Mouse (Mus musculus) layer of hippocampus, adult 8-10 months (tissue): ENCODE measurements around the gene Synm. TPM values are rescaled to one million over a fixed set of nuclear protein-coding genes. Genes with fewer than 3 reads are reported as not detected.

Source experiments
- DNase-seq, 2 experiments: peaks; one replicate each; pipeline ENCODE4 v3.0.0; 2022; ENCODE audit warnings: low spot score in 2 of 2
- total RNA-seq, 4 experiments: library from RNA; stranded (reverse); gene quantifications; 2 replicates each; pipeline ENCODE4 v1.2.4; 2022

Gene Synm
- total RNA-seq: 10 to 100 TPM; 19.7 to 21.7 (median 20.6) TPM

DNA sequence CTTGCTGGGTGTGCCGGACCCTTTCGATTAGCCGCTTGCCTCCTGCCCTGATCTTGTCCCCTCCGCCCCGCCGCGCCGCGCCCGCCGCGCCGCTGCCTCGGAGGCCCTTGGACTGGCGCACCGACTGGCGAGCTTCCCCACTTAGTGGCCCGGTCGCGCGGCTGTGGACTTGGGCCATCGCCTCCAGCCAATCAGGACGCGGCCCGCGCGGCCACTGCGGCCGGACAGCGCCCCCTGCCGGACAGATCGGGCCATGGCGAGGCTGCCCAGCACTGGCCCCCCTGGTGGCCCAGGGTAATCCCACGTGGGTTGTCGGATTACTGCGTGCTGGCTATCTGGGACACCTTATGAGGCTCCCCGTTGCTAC lies at the start of gene Synm:
Gene Synm, minus strand, starts transcription at position 114 of the 367 bp plus-strand sequence.
- peak; percentile 77 to 91 for DNase-seq

DNA sequence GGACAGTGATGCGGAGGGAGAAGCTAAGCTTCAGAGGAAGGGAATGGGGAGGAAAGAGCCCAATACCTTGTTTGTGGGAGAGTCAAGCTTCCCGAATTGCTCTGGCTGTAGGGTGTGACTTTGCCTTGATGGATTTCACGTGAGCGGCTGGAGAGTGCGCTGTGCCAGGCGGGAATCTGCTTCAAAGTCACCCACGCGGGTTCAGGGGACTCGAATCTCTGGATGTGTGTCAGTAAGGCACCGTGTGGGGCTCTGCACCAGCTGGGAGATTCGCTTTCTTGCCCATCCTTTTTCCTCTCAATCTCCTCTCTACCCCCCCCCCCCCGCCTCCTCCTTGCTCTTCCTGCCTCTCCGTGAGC lies 44.3 kb upstream of the Synm start:
- no peak for DNase-seq

GRCm38 (mm10) chr7:67803015-67803856 lies 43.7 kb upstream of the Synm start:
- DNase-seq: peak; percentile 33 to 74

- DNase-seq: no peak
These were observed 41.5 kb upstream of the Synm start for GRCm38 (mm10) chr7:67801022-67801421.

DNA sequence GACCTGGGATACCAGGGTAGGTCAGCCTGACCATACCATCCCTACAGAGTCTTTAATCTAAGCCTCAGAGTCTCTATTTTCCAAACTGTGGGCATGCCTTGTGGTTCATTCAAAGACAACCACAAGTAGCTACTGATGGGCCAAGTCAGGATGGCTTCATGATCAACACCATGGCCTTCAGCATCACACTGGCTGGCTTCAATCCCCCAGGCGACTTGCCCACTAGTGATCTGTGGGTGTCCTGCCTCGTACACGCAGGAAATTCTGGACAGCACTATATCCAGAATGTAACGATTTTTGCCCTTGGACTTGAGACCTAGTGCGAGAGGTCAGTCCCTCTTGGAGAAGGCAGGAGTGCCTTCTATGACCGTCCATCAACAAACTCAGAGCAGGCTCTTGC lies 41.0 kb upstream of the Synm start:
- no peak for DNase-seq

- DNase-seq: no peak
These were observed 38.9 kb upstream of the Synm start for GRCm38 (mm10) chr7:67798476-67798875.

DNA sequence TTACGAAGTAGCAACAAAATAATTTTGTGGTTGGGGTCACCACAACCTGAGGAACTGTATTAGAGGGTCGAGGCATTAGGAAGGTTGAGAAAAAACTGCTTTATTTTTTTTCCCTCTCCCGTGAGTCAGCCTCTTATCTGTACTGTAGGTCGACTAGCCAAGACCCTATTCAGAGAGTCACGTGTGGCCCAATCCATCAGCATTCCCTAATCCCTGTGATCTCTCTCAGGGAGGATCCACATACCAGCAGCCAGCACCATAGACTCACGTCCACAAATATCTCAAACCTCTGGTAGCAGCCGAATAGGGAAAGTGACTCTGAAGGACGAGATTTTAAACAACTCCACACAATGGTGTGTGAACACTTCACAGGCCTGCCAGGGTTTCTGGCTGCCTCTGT lies 37.5 kb upstream of the Synm start:
- no peak for DNase-seq

DNA sequence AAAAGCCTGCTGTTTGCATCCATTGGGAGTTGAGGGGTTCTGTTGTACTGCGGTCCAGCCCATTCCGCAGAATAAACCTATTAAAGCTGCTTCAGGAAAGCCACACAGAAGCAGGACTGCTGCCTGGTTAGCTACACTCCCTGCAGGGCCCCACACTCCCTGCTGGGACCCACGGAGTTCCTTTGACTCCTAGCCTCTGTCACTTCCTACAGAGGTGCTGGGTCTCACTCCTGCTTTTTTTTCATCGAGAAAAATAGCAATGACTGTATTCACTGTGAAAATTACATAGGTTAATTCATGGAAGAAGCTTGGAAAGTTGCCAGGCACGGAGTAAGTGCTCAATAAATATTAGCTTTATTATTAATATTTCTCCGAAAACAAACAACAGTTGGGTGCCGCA lies 33.9 kb upstream of the Synm start:
- no peak for DNase-seq

GRCm38 (mm10) chr7:67791256-67791655 lies 31.7 kb upstream of the Synm start:
- DNase-seq: no peak

DNA sequence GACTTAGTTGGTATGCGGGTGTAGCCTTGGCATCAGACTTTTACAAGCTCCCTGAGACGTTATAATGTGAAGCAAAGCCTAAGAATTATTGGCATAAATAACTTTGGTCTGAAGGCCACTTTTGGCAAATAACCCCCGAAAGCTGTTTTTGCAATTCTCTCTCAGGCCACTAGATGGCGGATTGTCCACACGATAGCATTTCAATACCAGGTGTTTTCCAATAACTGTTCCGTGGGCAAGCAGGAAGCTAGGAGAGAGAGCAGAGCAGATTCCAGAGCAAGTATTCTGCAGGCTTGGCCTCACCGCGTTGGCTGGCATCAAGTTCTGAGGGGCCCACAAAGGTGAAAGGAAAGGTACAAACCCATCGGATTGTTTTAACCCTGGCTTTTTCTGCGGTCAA lies 29.2 kb upstream of the Synm start:
- peak; percentile 48 to 72 for DNase-seq

- no peak for DNase-seq
These were observed 28.3 kb upstream of the Synm start for GRCm38 (mm10) chr7:67787861-67788260.

DNA sequence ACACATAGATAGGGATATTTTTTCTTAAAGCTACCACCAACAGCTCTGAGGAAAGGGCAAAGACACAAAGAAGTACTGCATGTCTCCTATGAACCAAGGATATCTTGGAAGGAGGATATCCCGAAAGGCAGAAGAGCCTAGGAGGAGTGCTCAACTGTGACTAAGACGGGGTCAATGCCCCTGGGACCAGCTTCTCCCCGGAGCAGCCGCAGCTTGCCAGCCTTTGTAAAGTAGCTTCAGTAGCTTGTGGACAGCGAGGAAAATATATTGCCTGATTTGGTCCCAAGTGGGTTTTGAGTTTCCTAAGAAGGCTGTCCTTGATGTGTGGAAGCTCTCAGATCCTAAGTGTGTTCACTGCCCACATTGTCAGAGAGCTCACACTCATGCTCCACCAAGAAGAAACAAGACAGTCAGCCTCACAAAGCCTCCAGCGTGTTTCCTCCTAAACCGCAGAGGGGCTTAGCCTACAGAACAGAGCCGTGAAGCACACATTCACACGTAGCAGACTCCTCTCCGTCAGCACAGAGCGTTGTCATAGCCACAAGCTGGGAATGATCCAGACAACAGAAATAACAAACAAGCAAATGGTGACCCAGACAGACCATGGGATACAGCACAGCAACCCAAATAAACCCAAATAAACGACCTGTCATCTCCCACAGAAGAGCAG lies 17.2 kb upstream of the Synm start:
- DNase-seq: no peak

GRCm38 (mm10) chr7:67775623-67776022 lies 16.1 kb upstream of the Synm start:
- DNase-seq: no peak

- DNase-seq: no peak
These were observed 12.7 kb upstream of the Synm start for GRCm38 (mm10) chr7:67772231-67772630.

DNA sequence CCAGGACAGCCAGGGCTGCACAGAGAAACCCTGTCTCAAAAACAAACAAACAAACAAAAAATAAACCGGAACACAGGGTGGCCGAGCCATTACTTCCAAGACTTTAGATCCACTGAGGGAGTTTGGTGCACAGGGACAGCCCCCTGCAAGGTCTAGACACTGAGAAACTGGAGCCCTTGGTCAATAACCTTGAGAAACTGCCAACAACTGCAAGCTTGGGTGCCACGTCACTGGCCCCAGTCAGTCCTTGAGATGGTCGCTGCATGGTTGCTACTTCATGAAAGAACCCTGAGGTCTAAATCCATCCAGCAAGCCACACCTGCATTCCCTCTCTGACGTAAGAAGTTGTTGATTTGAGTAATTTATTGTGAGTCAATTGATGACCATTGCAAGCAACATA lies 9.9 kb upstream of the Synm start:
- no peak for DNase-seq

- DNase-seq: no peak
These were observed 8.6 kb upstream of the Synm start for GRCm38 (mm10) chr7:67768125-67768524.

DNA sequence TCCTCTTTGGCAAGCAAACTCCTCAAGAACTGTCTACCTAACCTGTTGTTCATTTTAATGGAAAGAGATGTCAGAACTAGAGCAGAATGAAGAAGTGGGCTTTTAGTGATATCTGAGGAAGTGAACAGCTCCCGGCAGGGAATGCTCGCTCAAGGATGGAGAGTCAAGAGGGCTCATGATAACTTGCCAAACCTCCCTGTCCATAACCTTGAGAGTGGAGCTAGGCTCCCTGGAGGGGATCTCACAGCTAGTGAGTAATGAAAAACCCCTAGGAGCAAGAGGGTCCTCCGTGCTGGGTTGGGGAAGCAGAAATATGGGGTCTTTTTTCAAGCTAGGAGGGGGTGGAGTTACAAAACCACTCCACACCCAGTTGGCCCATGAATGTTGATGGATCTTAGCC lies 4.1 kb upstream of the Synm start:
- no peak for DNase-seq

DNA sequence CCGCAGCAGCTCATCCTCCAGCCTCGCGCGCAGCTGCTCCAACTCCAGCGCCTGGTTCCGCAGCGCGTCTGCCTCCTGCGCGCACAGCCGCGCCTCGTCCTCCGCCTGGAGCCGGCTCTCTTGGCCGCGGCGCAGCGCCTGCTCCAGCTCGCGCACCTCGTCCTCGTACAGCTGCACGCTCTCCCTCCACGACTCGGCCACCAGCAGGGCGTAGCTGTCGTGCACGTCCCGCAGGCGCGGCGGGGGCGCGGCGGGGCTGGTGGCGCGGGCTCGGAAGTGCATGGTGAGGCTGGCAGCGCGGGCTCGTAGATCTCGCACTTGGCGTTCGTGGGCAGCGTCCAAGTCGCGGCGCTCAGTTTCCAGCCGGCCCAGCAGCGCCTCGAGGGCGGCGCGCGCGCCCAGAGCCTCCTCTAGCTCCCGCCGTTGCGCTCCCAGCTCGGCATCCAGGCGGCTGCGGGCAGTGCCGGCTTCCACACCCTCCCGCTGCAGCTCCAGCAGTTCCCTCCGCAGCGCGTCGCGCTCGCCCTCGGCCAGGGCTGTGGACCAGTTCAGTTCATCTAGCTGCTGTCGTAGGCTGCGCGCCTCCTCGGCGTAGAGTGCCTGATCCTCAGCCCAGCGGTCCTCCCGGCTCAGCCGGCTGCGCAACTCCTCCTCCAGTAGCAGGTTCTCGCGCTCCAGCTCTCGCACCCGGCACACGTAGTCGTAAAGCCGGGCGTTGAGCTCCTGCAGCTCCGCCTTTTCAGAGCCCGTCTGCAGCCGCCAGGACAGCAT lies 499 bp downstream of the Synm start:
- DNase-seq: peak; percentile 52 to 72

GRCm38 (mm10) chr7:67758506-67758857 lies 1.1 kb downstream of the Synm start:
- peak in 1 of 2 experiments; percentile 23 for DNase-seq

GRCm38 (mm10) chr7:67756636-67757035 lies 2.9 kb downstream of the Synm start:
- DNase-seq: no peak

GRCm38 (mm10) chr7:67755366-67755765 lies 4.2 kb downstream of the Synm start:
- DNase-seq: no peak

GRCm38 (mm10) chr7:67754606-67755005 lies 4.9 kb downstream of the Synm start:
- DNase-seq: no peak
